Mouse (Mus musculus) ovary, adult 18-20 months (tissue): ENCODE results near the gene Bin2.
"Not testable (repeated sequence)": the region's sequence is repeated elsewhere in the genome, so short reads cannot be mapped to it uniquely, and the experiment has no call there.

Experiments used
- DNase-seq: peaks from one replicate; pipeline ENCODE4 v3.0.0; 2022; ENCODE audit warnings: low spot score, mixed read lengths

Bin2 gene

DNA sequence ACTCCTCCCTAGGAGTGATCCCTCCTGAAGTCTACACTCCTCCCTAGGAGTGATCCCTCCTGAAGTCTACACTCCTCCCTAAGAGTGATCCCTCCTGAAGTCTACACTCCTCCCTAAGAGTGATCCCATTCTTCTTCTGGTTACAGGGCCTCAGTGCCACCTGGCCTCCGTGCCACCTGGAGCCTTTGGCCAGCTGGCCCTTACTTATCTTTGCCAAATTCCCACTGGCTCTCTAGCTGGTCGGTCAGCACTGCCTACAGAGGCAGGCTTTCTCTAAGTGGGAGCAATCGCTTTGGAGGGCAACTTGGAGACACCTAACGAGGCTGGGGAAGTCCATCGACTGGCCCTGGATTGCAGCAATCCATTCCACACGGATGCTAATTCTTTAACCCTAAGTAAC is 23.2 kb downstream of the Bin2 start:
- no peak for DNase-seq

DNA sequence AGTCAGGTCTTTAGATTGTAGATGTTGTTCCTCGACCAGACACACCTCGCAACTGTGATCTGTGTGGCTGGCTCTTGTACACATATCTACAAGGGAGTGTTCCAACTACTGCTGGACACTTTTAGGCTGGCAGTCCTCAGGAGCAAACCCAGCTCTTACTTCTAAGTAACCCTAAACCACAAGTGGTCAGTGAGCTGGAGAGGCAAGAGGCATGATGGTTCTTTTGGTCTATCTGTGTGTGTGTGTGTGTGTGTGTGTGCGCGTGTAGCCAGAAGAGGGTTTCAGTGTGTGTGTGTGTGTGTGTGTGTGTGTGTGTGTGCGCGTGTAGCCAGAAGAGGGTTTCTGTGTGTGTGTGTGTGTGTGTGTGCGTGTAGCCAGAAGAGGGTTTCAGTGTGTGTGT is 26.9 kb downstream of the Bin2 start:
- no peak for DNase-seq

DNA sequence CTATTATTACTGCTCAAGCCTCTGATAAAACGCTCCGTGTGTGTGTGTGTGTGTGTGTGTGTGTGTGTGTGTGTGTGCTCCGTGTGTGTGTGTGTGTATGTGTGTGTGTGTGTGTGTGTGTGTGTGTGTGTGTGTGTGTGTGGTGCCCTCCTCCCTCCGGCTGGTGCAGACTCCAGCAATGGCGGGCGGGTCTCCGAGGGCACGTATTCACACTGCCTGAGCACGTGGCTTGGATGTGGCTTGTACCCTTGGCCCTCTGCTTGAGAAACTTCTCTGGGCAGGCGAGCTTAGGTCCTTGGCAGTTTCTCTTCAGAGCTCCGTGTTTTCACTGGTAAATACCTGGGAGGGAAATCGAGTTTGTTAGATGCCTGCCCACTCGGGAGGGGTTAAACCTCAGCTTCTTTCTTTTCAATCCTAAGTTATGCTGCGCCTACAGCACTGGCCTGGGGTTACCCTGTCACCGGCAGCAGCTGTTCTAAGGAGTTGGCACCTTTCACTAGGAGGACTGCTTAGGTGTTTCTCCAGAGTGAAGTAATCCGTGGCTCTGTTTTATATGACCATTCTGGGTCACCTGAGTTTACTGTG is 28.0 kb downstream of the Bin2 start:
- no peak for DNase-seq

- DNase-seq: no peak
Observed at GRCm38 (mm10) chr15:100639972-100640750, 29.2 kb downstream of the Bin2 start.

- no peak for DNase-seq
Observed at GRCm38 (mm10) chr15:100637661-100638060, 31.7 kb downstream of the Bin2 start.

DNA sequence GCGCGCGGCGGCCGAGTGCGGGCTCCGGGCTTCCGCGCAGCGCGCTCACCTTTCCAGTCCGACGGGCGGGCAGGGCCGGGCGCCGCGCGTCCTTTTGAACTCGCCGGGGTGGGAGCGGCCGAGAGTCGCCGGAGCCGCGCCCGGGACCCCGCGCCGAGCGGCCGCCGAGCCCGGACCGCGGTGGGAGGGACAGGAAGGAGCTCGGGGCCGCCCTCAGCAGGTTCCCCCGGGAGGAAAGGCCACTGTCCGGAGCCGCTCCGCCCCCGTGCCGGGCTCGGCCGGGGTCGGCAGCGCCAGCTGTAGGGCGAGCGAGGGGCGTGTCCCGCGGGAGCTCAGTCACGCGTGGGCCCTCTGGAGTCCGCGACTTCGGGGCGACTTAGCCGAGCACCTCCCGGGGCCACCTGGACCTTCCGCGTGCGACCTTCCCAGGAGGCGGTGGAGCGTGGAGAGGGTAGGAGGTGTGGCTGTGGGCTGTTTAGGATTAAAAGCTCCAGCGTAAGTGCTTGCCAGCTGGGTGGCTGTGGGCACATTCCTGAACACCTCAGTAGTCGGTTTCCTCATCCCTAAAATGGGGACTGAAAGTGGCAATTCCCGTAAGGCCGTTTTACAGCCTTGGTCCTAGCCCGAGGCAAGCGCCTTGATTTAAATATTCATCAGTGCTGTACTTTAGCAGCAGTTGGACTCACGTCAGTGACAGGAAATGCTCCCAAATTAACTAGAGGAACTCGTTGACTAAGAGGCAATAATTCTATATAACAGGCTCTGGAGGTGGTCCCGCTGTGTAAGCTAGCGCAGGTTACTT is 32.5 kb downstream of the Bin2 start, which contains the start of gene Smagp:
Gene Smagp, minus strand, starts transcription at position 241 of the 802 bp plus-strand sequence.
- DNase-seq: no peak

DNA sequence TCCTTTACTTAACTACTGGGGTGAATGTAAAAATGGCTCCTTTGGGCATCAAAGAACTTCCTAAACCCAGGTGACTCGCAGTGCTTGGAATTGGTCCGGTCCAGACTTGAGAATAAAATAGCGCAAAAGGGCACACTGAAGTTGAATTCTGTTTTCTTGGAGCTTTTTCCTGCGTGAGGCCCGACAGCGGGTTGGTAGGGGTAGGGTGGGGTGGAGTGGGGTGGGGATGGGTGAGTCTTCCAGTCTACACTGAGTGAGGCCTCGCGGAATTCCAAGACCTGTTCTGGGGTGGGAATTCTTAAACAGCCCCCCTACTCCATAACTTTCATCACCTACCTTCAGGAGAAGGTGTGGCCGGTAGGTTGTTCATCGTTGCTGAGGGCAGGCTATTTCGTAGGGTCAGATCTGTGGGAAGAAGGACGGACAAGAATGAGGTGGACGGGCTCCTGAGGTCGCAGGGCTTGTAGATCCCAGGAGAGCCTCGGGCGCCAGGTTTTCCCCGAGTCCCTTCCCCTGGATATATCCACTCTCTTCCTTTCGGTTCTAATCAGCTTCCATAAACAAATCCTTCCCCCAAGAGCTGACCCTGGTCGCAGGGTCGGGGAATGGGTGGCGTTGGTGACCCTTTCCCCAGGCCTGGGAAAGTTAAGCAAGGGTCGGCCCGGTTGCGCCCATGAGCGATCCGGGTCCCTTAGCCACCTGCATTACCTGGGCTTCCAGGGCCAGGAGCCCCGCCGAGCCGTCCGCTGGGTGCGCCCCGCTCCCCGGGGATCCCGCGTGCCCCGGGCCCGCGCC is 33.3 kb downstream of the Bin2 start:
- DNase-seq: no peak

DNA sequence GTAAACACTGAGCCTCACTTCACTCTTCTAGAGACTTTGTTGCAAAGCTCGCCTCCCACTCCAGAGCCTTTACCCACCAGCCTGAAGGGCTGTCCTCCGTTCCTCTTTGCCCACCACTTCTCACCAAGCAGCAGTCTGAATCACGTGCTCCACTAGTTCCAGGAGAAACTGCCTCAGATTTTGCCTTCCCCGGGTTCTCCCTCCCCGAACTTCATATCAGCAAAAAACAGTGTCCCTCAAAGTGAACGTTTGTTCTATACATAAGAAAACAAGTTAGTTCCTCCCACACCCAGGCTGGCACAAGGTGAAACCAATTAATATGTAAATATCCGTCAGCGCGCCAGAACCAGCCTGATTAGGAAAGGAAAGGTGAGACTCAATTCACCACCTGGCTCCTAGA is 34.1 kb downstream of the Bin2 start:
- no peak for DNase-seq

DNA sequence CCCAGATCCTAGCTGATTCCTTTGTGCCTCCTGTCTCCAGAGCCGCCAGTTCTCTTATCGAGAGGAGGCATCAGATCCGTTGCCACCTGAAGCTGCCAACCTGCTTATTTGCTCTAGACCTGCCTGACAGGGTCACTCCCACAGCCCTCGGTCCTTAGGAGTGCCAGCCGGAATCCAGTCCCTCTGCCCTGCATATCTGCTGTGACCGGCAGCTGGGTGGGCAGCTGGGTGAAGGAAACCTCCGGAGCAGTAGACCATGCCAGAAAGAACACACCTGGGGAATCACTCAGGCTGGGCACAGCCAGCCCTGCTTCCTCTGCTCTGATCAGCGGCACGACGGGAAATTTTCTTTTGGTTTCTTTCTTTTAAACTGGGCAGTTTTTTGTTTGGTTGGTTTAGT is 36.0 kb downstream of the Bin2 start:
- DNase-seq: no peak

- no peak for DNase-seq
Observed at GRCm38 (mm10) chr15:100632323-100632722, 37.0 kb downstream of the Bin2 start.

DNA sequence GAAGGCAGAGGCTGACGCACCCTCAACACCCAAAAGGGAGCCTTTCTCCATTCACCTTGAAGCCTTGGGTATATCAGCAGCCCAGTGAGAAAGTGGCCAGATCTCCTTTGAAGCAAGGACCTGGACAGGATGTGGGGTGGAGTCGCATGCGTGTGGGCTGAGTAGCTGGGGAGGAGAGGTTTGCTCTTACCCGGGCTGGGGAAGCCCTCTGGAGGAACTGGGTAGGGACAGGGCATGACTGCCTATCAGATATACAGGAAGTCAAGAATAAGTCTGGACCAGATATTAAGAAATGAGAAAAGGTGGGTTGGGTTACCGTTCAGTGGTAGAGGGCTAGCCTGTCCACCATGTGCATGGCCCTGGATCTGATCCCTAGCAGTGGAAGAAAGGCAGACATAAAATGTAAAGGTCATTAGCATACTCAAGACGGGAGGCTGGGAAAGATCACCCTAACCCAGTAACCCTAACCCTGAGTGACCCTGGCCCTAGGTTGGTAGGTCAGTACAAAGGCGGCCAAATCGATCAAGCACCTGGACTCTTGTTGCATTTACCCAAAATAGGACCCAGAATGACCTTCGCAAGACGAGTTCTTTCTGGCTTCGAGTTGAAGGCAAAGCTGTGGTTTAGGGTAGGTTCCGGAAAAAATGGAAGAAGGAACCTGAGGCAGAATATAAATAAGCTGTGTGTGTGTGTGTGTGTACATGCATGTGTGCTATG is 37.7 kb downstream of the Bin2 start:
- no peak for DNase-seq

DNA sequence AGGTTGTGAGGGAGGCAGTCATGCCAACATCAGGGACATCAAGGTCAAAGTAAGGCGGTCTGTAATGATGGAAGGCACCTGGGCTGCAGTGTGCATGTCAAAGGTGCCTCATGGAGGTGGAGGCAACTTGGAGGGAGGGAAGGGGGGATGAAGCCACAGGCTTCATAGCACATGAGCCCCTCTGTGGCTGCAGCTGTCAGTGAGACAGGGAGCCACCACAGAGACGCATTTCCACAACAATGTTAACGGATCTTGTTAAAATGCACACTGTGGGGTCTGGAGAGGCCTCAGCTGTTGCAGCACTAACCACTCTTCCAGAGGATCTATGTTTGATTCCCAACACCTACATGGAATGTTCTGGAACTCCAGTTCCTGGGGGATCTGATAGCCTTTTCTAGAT is 39.2 kb downstream of the Bin2 start:
- DNase-seq: no peak

DNA sequence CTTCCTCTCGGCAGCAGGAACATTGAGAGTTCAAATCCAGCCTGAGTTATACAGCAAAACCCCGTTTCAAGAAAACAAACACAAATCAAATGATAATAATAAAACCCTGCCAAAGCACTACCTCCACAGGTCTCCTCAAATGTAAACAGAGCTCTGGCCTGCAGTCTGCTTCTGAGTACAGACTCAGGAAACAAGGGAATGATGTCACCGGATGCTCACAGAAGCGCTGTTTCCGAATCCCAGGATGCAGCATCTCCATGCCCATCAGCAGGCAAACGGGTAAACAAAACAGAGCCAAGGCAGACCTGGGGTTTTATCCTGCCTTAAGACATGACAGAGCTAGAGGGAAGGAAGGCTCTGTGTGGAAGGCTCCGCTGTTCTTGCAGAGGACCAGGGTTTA is 40.6 kb downstream of the Bin2 start:
- no peak for DNase-seq

- DNase-seq: no peak
Observed at GRCm38 (mm10) chr15:100627774-100628370, 41.5 kb downstream of the Bin2 start.

DNA sequence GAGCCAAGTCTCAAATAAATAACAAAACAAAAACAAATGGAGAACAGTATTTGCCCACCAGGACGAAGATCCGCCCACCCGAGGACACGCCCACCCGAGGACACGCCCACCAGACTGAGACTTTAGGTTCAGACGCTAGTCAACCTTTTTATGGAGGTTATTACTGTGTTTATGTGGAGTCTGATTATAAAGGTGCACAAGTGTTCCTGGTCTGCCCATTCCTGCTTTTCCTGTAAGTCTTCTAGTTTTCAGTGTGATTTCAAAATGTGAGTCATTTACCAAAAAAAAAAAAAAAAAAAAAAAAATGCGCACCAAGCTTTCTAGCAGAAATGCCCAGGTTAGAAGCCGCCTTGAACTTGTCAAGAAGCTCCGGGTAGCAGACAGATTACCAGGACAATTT is 42.1 kb downstream of the Bin2 start:
- DNase-seq: no peak

- no peak for DNase-seq
Observed at GRCm38 (mm10) chr15:100624435-100624834, 44.9 kb downstream of the Bin2 start.

GRCm38 (mm10) chr15:100623754-100624153 is 45.6 kb downstream of the Bin2 start:
- no peak for DNase-seq

GRCm38 (mm10) chr15:100622164-100622563 is 47.2 kb downstream of the Bin2 start:
- DNase-seq: no peak

GRCm38 (mm10) chr15:100621671-100622070 is 47.7 kb downstream of the Bin2 start:
- DNase-seq: not testable (repeated sequence)

DNA sequence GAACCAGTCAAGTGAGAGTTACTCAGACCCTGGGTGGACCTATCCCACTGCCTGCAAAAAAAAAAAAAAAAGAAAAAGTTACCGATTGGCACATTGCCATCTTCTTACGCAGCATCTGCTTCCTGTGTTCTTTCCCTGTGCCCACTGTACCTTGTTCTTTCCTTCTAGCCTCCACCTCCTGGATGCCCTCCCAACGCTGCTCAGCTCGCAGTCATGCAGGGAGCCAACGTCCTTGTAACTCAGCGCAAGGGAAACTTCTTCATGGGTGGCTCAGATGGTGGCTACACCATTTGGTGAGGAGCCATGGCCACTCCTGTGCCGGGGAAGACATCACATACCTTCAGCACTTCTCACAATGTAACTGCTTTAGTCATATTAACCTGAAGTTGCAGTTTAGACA is 50.2 kb downstream of the Bin2 start:
- no peak for DNase-seq

GRCm38 (mm10) chr15:100616221-100616620 is 53.1 kb downstream of the Bin2 start:
- no peak for DNase-seq
